Mouse (Mus musculus): ENCODE measurements at regions not wholly inside any gene's neighbourhood (a gene's known extent, or its start where the extent isn't known, plus 50 kb on each side); places are given as distances from the start of the nearest gene placed in this dataset.

GRCm38 (mm10) chr16:86242766-86243510, 341.3 kb upstream of the Adamts5 start:
- TF ChIP-seq CTCF (IDR thresholded peaks at IDR 0.05; ENCODE audit: low read depth) (no peak), EP300 (IDR thresholded peaks at IDR 0.05; ENCODE audit: low read depth) (no peak)

All from liver, embryonic 14.5 days (tissue).